Mouse (Mus musculus): ENCODE results near the gene Fbxo8. TPM values are rescaled to one million over a fixed set of nuclear protein-coding genes. Genes with fewer than 3 reads are reported as not detected.

Fbxo8 gene
- polyA plus RNA-seq, 2 experiments, result 9.6 to 42.1 TPM

GRCm38 (mm10) chr8:56616260-56616659 lies 65.4 kb downstream of the Fbxo8 start:
- Histone ChIP-seq H3K27me3 (ENCODE audit: control insufficient read depth, insufficient read depth, low read length) (peaks cover 7% of the 10 kb centered on the region), H3K4me1 (replicated peaks; ENCODE audit: control insufficient read depth in 2 of 2, insufficient read depth in 2 of 2, low read length in 1 of 2) (peaks cover 0 to 9% of the 10 kb centered on the region in 2 experiments; a peak in 2 of 4 replicates), H3K4me3 (ENCODE audit: insufficient read depth in 1 of 2, low read depth in 2 of 2, low read length in 2 of 2) (no peak overlapping the region), H3K9me3 (ENCODE audit: control insufficient read depth, low read length) (no peaks in the 10 kb centered on the region), H3K4me2 (ENCODE audit: low read depth) (no peak overlapping the region), H3K36me3 (replicated peaks; ENCODE audit: control insufficient read depth, insufficient read depth, low read depth) (no peaks in the 10 kb centered on the region), H3K9ac (replicated peaks) (no peak overlapping the region), H3K27ac (no peak overlapping the region)
- 27% methylated on average over 7 of the region's 7 CpGs for WGBS (ENCODE audit: insufficient replicate concordance)
- TF ChIP-seq CTCF (IDR thresholded peaks at IDR 0.05; ENCODE audit: low read depth), result peak; percentile 86
- TF ChIP-seq EP300 (IDR thresholded peaks at IDR 0.05; ENCODE audit: low read depth), result no peak
- DNase-seq (ENCODE audit: low read depth in 3 of 3, low spot score in 3 of 3) (no peak), ATAC-seq (ENCODE audit: insufficient read depth) (no peak)

- ATAC-seq (ENCODE audit: insufficient read depth), result no peak
- peaks cover 0 to 9% of the 10 kb centered on the region in 2 experiments; a peak in 2 of 4 replicates for H3K4me1 ChIP-seq (replicated peaks; ENCODE audit: control insufficient read depth in 2 of 2, insufficient read depth in 2 of 2, low read length in 1 of 2)
- WGBS (ENCODE audit: insufficient replicate concordance), result 88% methylated on average over 6 of the region's 6 CpGs
Observed at GRCm38 (mm10) chr8:56617271-56617670, 66.4 kb downstream of the Fbxo8 start.

GRCm38 (mm10) chr8:56619056-56619455 lies 68.2 kb downstream of the Fbxo8 start:
- DNase-seq (ENCODE audit: low read depth in 3 of 3, low spot score in 3 of 3), result no peak

More at GRCm38 (mm10) chr8:56617271-56617670, 66.4 kb downstream of the Fbxo8 start:
- Histone ChIP-seq H3K9ac (replicated peaks) (no peak overlapping the region), H3K9me3 (ENCODE audit: control insufficient read depth, low read length) (no peaks in the 10 kb centered on the region), H3K27me3 (ENCODE audit: control insufficient read depth, insufficient read depth, low read length) (peaks cover 11% of the 10 kb centered on the region), H3K4me3 (ENCODE audit: insufficient read depth in 1 of 2, low read depth in 2 of 2, low read length in 2 of 2) (no peak overlapping the region), H3K27ac (no peak overlapping the region), H3K36me3 (replicated peaks; ENCODE audit: control insufficient read depth, insufficient read depth, low read depth) (no peaks in the 10 kb centered on the region), H3K4me2 (ENCODE audit: low read depth) (no peak overlapping the region)
- DNase-seq (ENCODE audit: low read depth in 3 of 3, low spot score in 3 of 3), result no peak
- TF ChIP-seq EP300 (IDR thresholded peaks at IDR 0.05; ENCODE audit: low read depth) (no peak), CTCF (IDR thresholded peaks at IDR 0.05; ENCODE audit: low read depth) (no peak)

GRCm38 (mm10) chr8:56619571-56619970 lies 68.7 kb downstream of the Fbxo8 start:
- H3K27me3 ChIP-seq (ENCODE audit: control insufficient read depth, insufficient read depth, low read length), result peaks cover 17% of the 10 kb centered on the region
- no peaks in the 10 kb centered on the region for H3K9me3 ChIP-seq (ENCODE audit: control insufficient read depth, low read length)
- ATAC-seq (ENCODE audit: insufficient read depth), result no peak
- 17% methylated on average over 9 of the region's 9 CpGs for WGBS (ENCODE audit: insufficient replicate concordance)
- no peak overlapping the region for H3K4me3 ChIP-seq (ENCODE audit: insufficient read depth in 1 of 2, low read depth in 2 of 2, low read length in 2 of 2)
- no peak overlapping the region for H3K9ac ChIP-seq (replicated peaks)
- no peaks in the 10 kb centered on the region for H3K36me3 ChIP-seq (replicated peaks; ENCODE audit: control insufficient read depth, insufficient read depth, low read depth)
- no peak overlapping the region for H3K4me2 ChIP-seq (ENCODE audit: low read depth)
- no peak overlapping the region for H3K27ac ChIP-seq
- H3K4me1 ChIP-seq (replicated peaks; ENCODE audit: control insufficient read depth in 2 of 2, insufficient read depth in 2 of 2, low read length in 1 of 2), result peaks cover 0 to 9% of the 10 kb centered on the region in 2 experiments; a peak in 2 of 4 replicates
- no peak for TF ChIP-seq CTCF (IDR thresholded peaks at IDR 0.05; ENCODE audit: low read depth)
- no peak for TF ChIP-seq EP300 (IDR thresholded peaks at IDR 0.05; ENCODE audit: low read depth)
- DNase-seq (ENCODE audit: low read depth in 3 of 3, low spot score in 3 of 3), result no peak

More at GRCm38 (mm10) chr8:56619056-56619455, 68.2 kb downstream of the Fbxo8 start:
- 5% methylated on average over 4 of the region's 4 CpGs for WGBS (ENCODE audit: insufficient replicate concordance)
- no peak for ATAC-seq (ENCODE audit: insufficient read depth)
- Histone ChIP-seq H3K4me3 (ENCODE audit: insufficient read depth in 1 of 2, low read depth in 2 of 2, low read length in 2 of 2) (no peak overlapping the region), H3K27me3 (ENCODE audit: control insufficient read depth, insufficient read depth, low read length) (peaks cover 13% of the 10 kb centered on the region), H3K4me2 (ENCODE audit: low read depth) (no peak overlapping the region), H3K4me1 (replicated peaks; ENCODE audit: control insufficient read depth in 2 of 2, insufficient read depth in 2 of 2, low read length in 1 of 2) (peaks cover 0 to 9% of the 10 kb centered on the region in 2 experiments; a peak in 2 of 4 replicates), H3K9ac (replicated peaks) (no peak overlapping the region), H3K36me3 (replicated peaks; ENCODE audit: control insufficient read depth, insufficient read depth, low read depth) (no peaks in the 10 kb centered on the region), H3K27ac (no peak overlapping the region), H3K9me3 (ENCODE audit: control insufficient read depth, low read length) (no peaks in the 10 kb centered on the region)
- TF ChIP-seq EP300 (IDR thresholded peaks at IDR 0.05; ENCODE audit: low read depth) (no peak), CTCF (IDR thresholded peaks at IDR 0.05; ENCODE audit: low read depth) (no peak)

DNA sequence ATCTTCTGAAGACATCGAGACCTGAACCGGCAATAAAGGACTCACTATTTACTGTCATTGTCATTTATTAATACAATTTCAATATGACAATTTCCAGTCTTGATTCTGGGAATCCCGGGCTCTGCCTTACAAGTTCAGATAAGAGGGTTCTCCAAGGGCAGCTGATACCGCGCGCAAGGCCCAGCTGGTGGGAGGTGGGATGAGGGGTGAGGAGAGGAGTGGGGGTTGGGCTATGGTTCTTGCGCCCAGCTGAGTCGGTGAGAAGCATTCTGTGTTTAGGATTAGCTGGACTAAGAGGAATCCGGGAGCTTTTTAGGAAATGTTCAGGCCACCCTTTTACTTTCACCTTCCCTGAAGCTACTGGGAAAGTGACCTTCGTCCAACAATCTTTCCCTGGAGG lies 69.8 kb downstream of the Fbxo8 start:
- 0 out of 4 replicates have a peak overlapping the region, but pooled peaks of 1 of the 2 experiments have one; percentile 8 for H3K4me3 ChIP-seq (ENCODE audit: insufficient read depth in 1 of 2, low read depth in 2 of 2, low read length in 2 of 2)
- TF ChIP-seq EP300 (IDR thresholded peaks at IDR 0.05; ENCODE audit: low read depth) (no peak), CTCF (IDR thresholded peaks at IDR 0.05; ENCODE audit: low read depth) (no peak)
- no peak overlapping the region for H3K9ac ChIP-seq (replicated peaks)
- H3K4me1 ChIP-seq (replicated peaks; ENCODE audit: control insufficient read depth in 2 of 2, insufficient read depth in 2 of 2, low read length in 1 of 2), result peaks cover 0 to 9% of the 10 kb centered on the region in 2 experiments; a peak in 2 of 4 replicates
- 9% methylated on average over 10 of the region's 10 CpGs for WGBS (ENCODE audit: insufficient replicate concordance)
- no peaks in the 10 kb centered on the region for H3K36me3 ChIP-seq (replicated peaks; ENCODE audit: control insufficient read depth, insufficient read depth, low read depth)
- no peak overlapping the region for H3K27ac ChIP-seq
- H3K27me3 ChIP-seq (ENCODE audit: control insufficient read depth, insufficient read depth, low read length), result peaks cover 17% of the 10 kb centered on the region
- ATAC-seq (ENCODE audit: insufficient read depth) (no peak), DNase-seq (ENCODE audit: low read depth in 3 of 3, low spot score in 3 of 3) (no peak)
- H3K4me2 ChIP-seq (ENCODE audit: low read depth), result peak overlapping the region; percentile 41
- no peaks in the 10 kb centered on the region for H3K9me3 ChIP-seq (ENCODE audit: control insufficient read depth, low read length)

Data from liver, embryonic 14.5 days (tissue).